Mouse (Mus musculus): ENCODE measurements around the gene Ier5. TPM values are rescaled to one million over a fixed set of nuclear protein-coding genes. Genes with fewer than 3 reads are reported as not detected.
A peak's percentile ranks its signal among the peaks of the same experiment; 100 is the strongest.

Ier5 gene
- total and polyA plus RNA-seq, 2 experiments: 2.6 to 2.8 TPM

DNA sequence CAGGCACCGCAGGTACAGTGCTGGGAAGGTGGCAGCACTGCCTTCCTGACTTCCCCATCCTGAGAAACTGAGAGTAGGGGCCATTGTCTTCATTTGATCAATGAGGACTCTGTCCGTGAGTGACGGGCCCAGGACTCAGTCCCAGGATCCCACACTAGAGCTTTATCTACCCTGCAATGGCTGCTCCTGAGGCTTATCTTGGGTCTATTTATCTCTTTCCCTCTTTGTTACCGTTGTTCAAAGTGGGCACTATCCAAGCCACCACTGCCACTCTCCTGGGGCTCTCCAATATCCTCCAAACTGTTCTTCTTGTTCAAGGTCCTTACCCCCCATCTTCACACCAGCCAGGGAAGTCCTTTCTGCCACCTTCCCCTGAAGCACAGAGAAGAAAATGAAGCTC lies 34.8 kb downstream of the Ier5 start:
- Histone ChIP-seq H3K27me3 (ENCODE audit: control insufficient read depth, insufficient read depth, low read length) (no peaks in the 10 kb centered on the region), H3K4me3 (ENCODE audit: insufficient read depth, low read depth, low read length) (no peak overlapping the region), H3K9ac (ENCODE audit: low read depth, low read length) (no peak overlapping the region), H3K27ac (replicated peaks; ENCODE audit: insufficient read depth, low read depth, low read length) (peak overlapping the region; percentile 14), H3K36me3 (ENCODE audit: control insufficient read depth, insufficient read depth, low read length) (no peaks in the 10 kb centered on the region), H3K79me2 (ENCODE audit: control insufficient read depth, insufficient read depth, low read length) (no peaks in the 10 kb centered on the region), H3K4me1 (ENCODE audit: control insufficient read depth, insufficient read depth, low read length) (peaks cover 8% of the 10 kb centered on the region; the same call in 1 of the 2 replicates)
- DNase-seq (ENCODE audit: extremely low read depth, low read depth, low spot score): no peak
- WGBS: 56% methylated on average over 4 of the region's 4 CpGs
- TF ChIP-seq POLR2A (IDR thresholded peaks at IDR 0.05; ENCODE audit: extremely low read depth, insufficient read depth, low read length) (no peak), CTCF (IDR thresholded peaks at IDR 0.05; ENCODE audit: low read depth, low read length) (no peak)

DNA sequence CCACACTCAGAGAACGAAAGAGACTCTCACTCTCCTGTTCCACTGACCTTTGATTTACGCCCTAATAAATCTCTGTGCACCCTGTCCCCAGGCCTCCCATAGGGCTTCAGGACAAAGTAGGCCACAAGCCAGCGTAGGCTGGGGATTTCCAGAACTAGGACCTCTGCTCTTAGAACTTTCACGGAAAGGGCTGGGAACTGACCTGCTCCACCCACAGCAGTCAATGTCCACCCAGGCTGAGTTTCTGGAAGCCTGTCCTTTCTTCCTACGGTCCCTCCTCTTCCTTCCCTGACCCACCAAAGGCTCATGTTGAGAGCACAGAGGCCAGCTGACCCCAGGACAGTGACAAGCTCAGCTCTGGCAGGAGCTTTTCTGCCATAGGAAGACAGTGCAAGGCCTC lies 35.3 kb downstream of the Ier5 start:
- WGBS: 12% methylated on average over 5 of the region's 5 CpGs
- DNase-seq (ENCODE audit: extremely low read depth, low read depth, low spot score): peak; percentile 94
- Histone ChIP-seq H3K9ac (ENCODE audit: low read depth, low read length) (no peak overlapping the region), H3K27ac (replicated peaks; ENCODE audit: insufficient read depth, low read depth, low read length) (peak overlapping the region; percentile 14), H3K4me3 (ENCODE audit: insufficient read depth, low read depth, low read length) (no peak overlapping the region), H3K36me3 (ENCODE audit: control insufficient read depth, insufficient read depth, low read length) (no peaks in the 10 kb centered on the region), H3K27me3 (ENCODE audit: control insufficient read depth, insufficient read depth, low read length) (no peaks in the 10 kb centered on the region), H3K4me1 (ENCODE audit: control insufficient read depth, insufficient read depth, low read length) (peaks cover 8% of the 10 kb centered on the region; the same call in 1 of the 2 replicates), H3K79me2 (ENCODE audit: control insufficient read depth, insufficient read depth, low read length) (no peaks in the 10 kb centered on the region)
- TF ChIP-seq POLR2A (IDR thresholded peaks at IDR 0.05; ENCODE audit: extremely low read depth, insufficient read depth, low read length) (no peak), CTCF (IDR thresholded peaks at IDR 0.05; ENCODE audit: low read depth, low read length) (no peak)

DNA sequence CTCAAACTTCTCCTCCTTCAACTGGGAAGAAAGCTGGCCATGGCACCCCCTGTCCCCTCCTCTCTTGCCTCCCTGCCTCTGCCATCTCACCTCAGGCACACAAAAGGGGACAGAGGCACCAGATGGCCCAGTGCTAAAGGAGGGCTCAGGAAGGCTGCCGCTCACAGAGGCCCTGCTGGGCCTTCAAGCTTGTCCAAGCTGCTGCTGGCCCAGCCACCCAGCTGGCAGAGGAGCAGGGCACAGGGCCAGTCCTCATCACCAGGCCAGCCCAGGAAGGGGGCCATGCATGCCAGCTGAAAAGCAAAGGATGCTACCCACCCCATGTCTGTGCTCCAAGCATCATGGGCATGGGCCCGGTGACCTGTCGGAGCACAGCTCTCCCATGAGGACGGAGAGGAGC lies 36.5 kb downstream of the Ier5 start:
- no peak overlapping the region for H3K27ac ChIP-seq (replicated peaks; ENCODE audit: insufficient read depth, low read depth, low read length)
- no peak overlapping the region for H3K9ac ChIP-seq (ENCODE audit: low read depth, low read length)
- TF ChIP-seq CTCF (IDR thresholded peaks at IDR 0.05; ENCODE audit: low read depth, low read length) (no peak), POLR2A (IDR thresholded peaks at IDR 0.05; ENCODE audit: extremely low read depth, insufficient read depth, low read length) (no peak)
- H3K4me1 ChIP-seq (ENCODE audit: control insufficient read depth, insufficient read depth, low read length): peaks cover 8% of the 10 kb centered on the region; the same call in 1 of the 2 replicates
- no peaks in the 10 kb centered on the region for H3K36me3 ChIP-seq (ENCODE audit: control insufficient read depth, insufficient read depth, low read length)
- H3K4me3 ChIP-seq (ENCODE audit: insufficient read depth, low read depth, low read length): no peak overlapping the region
- WGBS: 78% methylated on average over 4 of the region's 4 CpGs
- no peaks in the 10 kb centered on the region for H3K27me3 ChIP-seq (ENCODE audit: control insufficient read depth, insufficient read depth, low read length)
- H3K79me2 ChIP-seq (ENCODE audit: control insufficient read depth, insufficient read depth, low read length): no peaks in the 10 kb centered on the region
- no peak for DNase-seq (ENCODE audit: extremely low read depth, low read depth, low spot score)

DNA sequence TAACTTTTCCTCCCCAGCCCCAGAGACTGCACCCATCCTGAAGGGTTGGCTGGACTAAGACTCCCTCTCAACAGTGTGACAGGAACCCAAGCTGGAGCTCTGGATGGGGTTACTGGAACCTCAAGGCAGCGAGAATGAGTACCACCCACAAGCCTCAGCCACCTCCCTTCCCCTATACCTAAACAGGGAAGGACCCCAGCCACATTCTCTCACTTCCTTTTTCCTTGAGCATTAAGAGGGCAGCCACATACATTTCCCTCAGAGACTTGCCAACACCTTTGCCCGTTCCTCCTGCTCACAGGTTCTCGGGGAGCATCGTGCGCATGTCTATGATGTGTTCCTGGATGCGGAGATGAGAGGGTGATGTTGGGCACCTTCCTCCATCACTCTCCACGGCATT lies 37.4 kb downstream of the Ier5 start:
- DNase-seq (ENCODE audit: extremely low read depth, low read depth, low spot score): no peak
- H3K27ac ChIP-seq (replicated peaks; ENCODE audit: insufficient read depth, low read depth, low read length): no peak overlapping the region
- 90% methylated on average over 7 of the region's 7 CpGs for WGBS
- no peak overlapping the region for H3K9ac ChIP-seq (ENCODE audit: low read depth, low read length)
- no peaks in the 10 kb centered on the region for H3K79me2 ChIP-seq (ENCODE audit: control insufficient read depth, insufficient read depth, low read length)
- peaks cover 8% of the 10 kb centered on the region; the same call in 1 of the 2 replicates for H3K4me1 ChIP-seq (ENCODE audit: control insufficient read depth, insufficient read depth, low read length)
- no peaks in the 10 kb centered on the region for H3K27me3 ChIP-seq (ENCODE audit: control insufficient read depth, insufficient read depth, low read length)
- H3K36me3 ChIP-seq (ENCODE audit: control insufficient read depth, insufficient read depth, low read length): no peaks in the 10 kb centered on the region
- TF ChIP-seq POLR2A (IDR thresholded peaks at IDR 0.05; ENCODE audit: extremely low read depth, insufficient read depth, low read length) (no peak), CTCF (IDR thresholded peaks at IDR 0.05; ENCODE audit: low read depth, low read length) (no peak)
- H3K4me3 ChIP-seq (ENCODE audit: insufficient read depth, low read depth, low read length): no peak overlapping the region

DNA sequence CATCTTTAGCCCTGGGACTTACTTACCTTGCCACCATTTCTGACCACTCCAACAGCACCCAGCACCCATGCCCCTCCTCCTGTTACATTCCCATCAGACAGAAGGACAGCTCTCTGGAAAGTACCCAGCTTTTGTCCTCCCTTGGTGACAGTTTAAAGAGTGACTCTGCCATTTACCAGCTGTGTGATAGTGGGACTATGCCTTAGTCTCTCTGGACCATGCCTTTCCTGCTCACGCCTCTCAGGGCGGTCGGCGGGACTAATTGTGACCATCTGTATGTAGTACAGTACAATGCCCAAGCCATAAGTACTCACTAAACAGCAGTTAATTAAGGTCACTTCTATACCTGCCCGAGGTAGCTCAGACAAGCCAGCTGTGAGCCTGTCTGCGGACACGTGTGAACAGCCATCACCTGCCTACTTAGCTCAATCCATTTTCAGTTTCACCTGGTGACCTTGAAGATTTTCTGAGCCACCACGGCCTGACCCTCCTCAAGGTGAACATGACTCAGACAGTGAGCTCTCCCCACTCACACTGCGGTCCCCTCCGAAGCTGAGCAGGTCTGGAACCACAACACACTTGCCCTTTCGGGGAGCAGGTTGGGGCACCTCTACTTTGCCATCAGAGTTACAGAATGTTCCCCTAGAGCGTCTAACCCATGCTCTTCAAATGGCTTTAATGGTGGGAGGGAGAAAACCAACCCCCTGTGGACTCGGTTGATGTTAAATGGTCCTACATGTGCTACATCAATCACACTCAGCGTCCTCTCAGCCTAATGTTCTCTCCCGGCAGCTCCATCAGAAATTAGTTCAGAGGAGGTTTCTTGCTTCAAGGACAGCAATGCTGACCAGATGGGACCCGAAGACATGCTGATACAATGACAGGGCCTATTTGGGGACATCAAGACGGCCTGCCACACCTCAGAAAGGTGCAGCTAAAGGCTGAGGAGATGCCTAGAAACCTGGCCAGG lies 38.3 kb downstream of the Ier5 start:
- H3K4me1 ChIP-seq (ENCODE audit: control insufficient read depth, insufficient read depth, low read length): peaks cover 8% of the 10 kb centered on the region; the same call in 1 of the 2 replicates
- no peak overlapping the region for H3K9ac ChIP-seq (ENCODE audit: low read depth, low read length)
- H3K36me3 ChIP-seq (ENCODE audit: control insufficient read depth, insufficient read depth, low read length): no peaks in the 10 kb centered on the region
- 94% methylated on average over 17 of the region's 17 CpGs for WGBS
- no peak for TF ChIP-seq POLR2A (IDR thresholded peaks at IDR 0.05; ENCODE audit: extremely low read depth, insufficient read depth, low read length)
- TF ChIP-seq CTCF (IDR thresholded peaks at IDR 0.05; ENCODE audit: low read depth, low read length): no peak
- H3K27ac ChIP-seq (replicated peaks; ENCODE audit: insufficient read depth, low read depth, low read length): no peak overlapping the region
- H3K79me2 ChIP-seq (ENCODE audit: control insufficient read depth, insufficient read depth, low read length): no peaks in the 10 kb centered on the region
- H3K27me3 ChIP-seq (ENCODE audit: control insufficient read depth, insufficient read depth, low read length): no peaks in the 10 kb centered on the region
- H3K4me3 ChIP-seq (ENCODE audit: insufficient read depth, low read depth, low read length): no peak overlapping the region
- DNase-seq (ENCODE audit: extremely low read depth, low read depth, low spot score): no peak

DNA sequence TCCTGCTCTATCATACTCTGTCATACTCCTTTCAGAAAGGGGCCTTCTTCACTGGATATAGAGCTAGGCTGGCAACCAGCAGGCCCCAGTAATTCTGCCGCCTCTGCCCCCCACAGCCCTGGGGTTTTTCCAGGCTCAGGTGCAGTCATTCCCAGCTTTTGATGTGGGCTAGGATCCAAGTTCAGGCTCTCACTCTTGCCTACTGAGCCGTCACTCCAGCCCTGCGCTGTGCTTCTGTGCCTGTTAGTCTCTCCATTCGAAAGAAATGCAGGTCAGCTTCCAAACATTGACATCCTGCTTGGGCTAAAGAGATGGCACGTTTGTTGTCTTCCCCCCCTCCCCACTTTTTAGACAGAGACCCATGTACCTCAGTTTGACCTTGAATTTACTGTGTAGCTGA lies 39.2 kb downstream of the Ier5 start:
- no peak for DNase-seq (ENCODE audit: extremely low read depth, low read depth, low spot score)
- 79% methylated on average over 5 of the region's 5 CpGs for WGBS
- no peaks in the 10 kb centered on the region for H3K79me2 ChIP-seq (ENCODE audit: control insufficient read depth, insufficient read depth, low read length)
- no peak for TF ChIP-seq CTCF (IDR thresholded peaks at IDR 0.05; ENCODE audit: low read depth, low read length)
- TF ChIP-seq POLR2A (IDR thresholded peaks at IDR 0.05; ENCODE audit: extremely low read depth, insufficient read depth, low read length): no peak
- H3K27ac ChIP-seq (replicated peaks; ENCODE audit: insufficient read depth, low read depth, low read length): no peak overlapping the region
- no peak overlapping the region for H3K9ac ChIP-seq (ENCODE audit: low read depth, low read length)
- H3K4me3 ChIP-seq (ENCODE audit: insufficient read depth, low read depth, low read length): no peak overlapping the region
- H3K36me3 ChIP-seq (ENCODE audit: control insufficient read depth, insufficient read depth, low read length): no peaks in the 10 kb centered on the region
- peaks cover 8% of the 10 kb centered on the region; the same call in 1 of the 2 replicates for H3K4me1 ChIP-seq (ENCODE audit: control insufficient read depth, insufficient read depth, low read length)
- no peaks in the 10 kb centered on the region for H3K27me3 ChIP-seq (ENCODE audit: control insufficient read depth, insufficient read depth, low read length)

Data from liver, adult 2 months (tissue).